Mouse (Mus musculus): Measurements from ENCODE around the gene Artn. TPM values are rescaled to one million over a fixed set of nuclear protein-coding genes. Genes with fewer than 3 reads are reported as not detected.
A peak's percentile ranks its signal among the peaks of the same experiment; 100 is the strongest.

Gene Artn
- polyA plus RNA-seq (2016; fragmentation: Nextera tagmentation; extraction: Ambion mirVana): 0.51 and 0.81 TPM in 2 replicates

GRCm38 (mm10) chr4:117929391-117929881 is at the start of gene Artn:
Gene Artn (minus strand): TSS chr4:117929763.
- Histone ChIP-seq H3K9me3 (replicated peaks) (no peaks in the 10 kb centered on the region), H3K36me3 (peaks cover 5% of the 10 kb centered on the region), H3K4me1 (peaks cover 34% of the 10 kb centered on the region), H3K27ac (replicated peaks) (peak within 1 kb of the TSS; percentile 46; the same call in 1 of the 2 replicates), H3K27me3 (ENCODE audit: low read depth, poor library complexity, severe bottlenecking) (peaks cover 71% of the 10 kb centered on the region), H3K4me3 (peak within 1 kb of the TSS; percentile 54)
- 1% methylated on average over 33 of the region's 33 CpGs for WGBS
- peak; percentile 62 for DNase-seq (ENCODE audit: low spot score)

- WGBS: 98% methylated on average over 4 of the region's 4 CpGs
- H3K9me3 ChIP-seq (replicated peaks): no peaks in the 10 kb centered on the region
- DNase-seq (ENCODE audit: low spot score): no peak
Measured at GRCm38 (mm10) chr4:117979181-117979580, 49.6 kb upstream of the Artn start.

GRCm38 (mm10) chr4:117978282-117978681 is 48.7 kb upstream of the Artn start:
- no peak for DNase-seq (ENCODE audit: low spot score)
- no peaks in the 10 kb centered on the region for H3K9me3 ChIP-seq (replicated peaks)
- WGBS: 95% methylated on average over 9 of the region's 9 CpGs
- peaks cover 3% of the 10 kb centered on the region; the same call in 1 of the 2 replicates for H3K4me1 ChIP-seq
- no peaks in the 10 kb centered on the region for H3K36me3 ChIP-seq
- no peak overlapping the region for H3K27ac ChIP-seq (replicated peaks)
- H3K4me3 ChIP-seq: no peak overlapping the region
- H3K27me3 ChIP-seq (ENCODE audit: low read depth, poor library complexity, severe bottlenecking): no peaks in the 10 kb centered on the region

More at GRCm38 (mm10) chr4:117979181-117979580, 49.6 kb upstream of the Artn start:
- Histone ChIP-seq H3K27me3 (ENCODE audit: low read depth, poor library complexity, severe bottlenecking) (no peaks in the 10 kb centered on the region), H3K27ac (replicated peaks) (no peak overlapping the region), H3K36me3 (no peaks in the 10 kb centered on the region), H3K4me1 (peaks cover 3% of the 10 kb centered on the region; the same call in 1 of the 2 replicates), H3K4me3 (no peak overlapping the region)

- Histone ChIP-seq H3K27ac (replicated peaks) (no peak overlapping the region), H3K9me3 (replicated peaks) (no peaks in the 10 kb centered on the region), H3K36me3 (no peaks in the 10 kb centered on the region), H3K27me3 (ENCODE audit: low read depth, poor library complexity, severe bottlenecking) (no peaks in the 10 kb centered on the region), H3K4me3 (no peak overlapping the region), H3K4me1 (peaks cover 5% of the 10 kb centered on the region; the same call in 1 of the 2 replicates)
- 85% methylated on average over 11 of the region's 11 CpGs for WGBS
- no peak for DNase-seq (ENCODE audit: low spot score)
Measured at GRCm38 (mm10) chr4:117977841-117978240, 48.3 kb upstream of the Artn start.

GRCm38 (mm10) chr4:117977371-117977770 is 47.8 kb upstream of the Artn start:
- Histone ChIP-seq H3K27me3 (ENCODE audit: low read depth, poor library complexity, severe bottlenecking) (no peaks in the 10 kb centered on the region), H3K9me3 (replicated peaks) (no peaks in the 10 kb centered on the region), H3K4me1 (0 out of 2 replicates have a peak, but pooled peaks cover 2% of the 10 kb centered on the region), H3K36me3 (no peaks in the 10 kb centered on the region), H3K27ac (replicated peaks) (no peak overlapping the region), H3K4me3 (no peak overlapping the region)
- no peak for DNase-seq (ENCODE audit: low spot score)
- 83% methylated on average over 9 of the region's 9 CpGs for WGBS

GRCm38 (mm10) chr4:117975820-117976219 is 46.3 kb upstream of the Artn start:
- no peak for DNase-seq (ENCODE audit: low spot score)
- no peaks in the 10 kb centered on the region for H3K27me3 ChIP-seq (ENCODE audit: low read depth, poor library complexity, severe bottlenecking)
- H3K9me3 ChIP-seq (replicated peaks): no peaks in the 10 kb centered on the region
- 90% methylated on average over 1 of the region's 1 CpGs for WGBS
- H3K36me3 ChIP-seq: no peaks in the 10 kb centered on the region
- H3K4me3 ChIP-seq: no peak overlapping the region
- H3K27ac ChIP-seq (replicated peaks): no peak overlapping the region
- H3K4me1 ChIP-seq: 0 out of 2 replicates have a peak, but pooled peaks cover 2% of the 10 kb centered on the region

GRCm38 (mm10) chr4:117974719-117975118 is 45.2 kb upstream of the Artn start:
- Histone ChIP-seq H3K27me3 (ENCODE audit: low read depth, poor library complexity, severe bottlenecking) (no peaks in the 10 kb centered on the region), H3K4me1 (0 out of 2 replicates have a peak, but pooled peaks cover 2% of the 10 kb centered on the region), H3K27ac (replicated peaks) (no peak overlapping the region), H3K4me3 (no peak overlapping the region), H3K9me3 (replicated peaks) (no peaks in the 10 kb centered on the region), H3K36me3 (no peaks in the 10 kb centered on the region)
- no peak for DNase-seq (ENCODE audit: low spot score)
- WGBS: 75% methylated on average over 5 of the region's 5 CpGs

GRCm38 (mm10) chr4:117972999-117973398 is 43.4 kb upstream of the Artn start:
- Histone ChIP-seq H3K9me3 (replicated peaks) (no peaks in the 10 kb centered on the region), H3K4me1 (0 out of 2 replicates have a peak, but pooled peaks cover 2% of the 10 kb centered on the region), H3K4me3 (no peak overlapping the region), H3K36me3 (no peaks in the 10 kb centered on the region), H3K27ac (replicated peaks) (no peak overlapping the region), H3K27me3 (ENCODE audit: low read depth, poor library complexity, severe bottlenecking) (no peaks in the 10 kb centered on the region)
- DNase-seq (ENCODE audit: low spot score): no peak
- 66% methylated on average over 10 of the region's 10 CpGs for WGBS

GRCm38 (mm10) chr4:117964346-117965025 is 34.9 kb upstream of the Artn start:
- Histone ChIP-seq H3K36me3 (peaks cover 24% of the 10 kb centered on the region), H3K27ac (replicated peaks) (no peak overlapping the region), H3K9me3 (replicated peaks) (no peaks in the 10 kb centered on the region), H3K4me3 (no peak overlapping the region), H3K27me3 (ENCODE audit: low read depth, poor library complexity, severe bottlenecking) (no peaks in the 10 kb centered on the region), H3K4me1 (no peaks in the 10 kb centered on the region)
- no peak for DNase-seq (ENCODE audit: low spot score)
- 89% methylated on average over 14 of the region's 14 CpGs for WGBS

GRCm38 (mm10) chr4:117957492-117957891 is 27.9 kb upstream of the Artn start:
- H3K27ac ChIP-seq (replicated peaks): no peak overlapping the region; the same call in 1 of the 2 replicates
- H3K9me3 ChIP-seq (replicated peaks): 0 out of 2 replicates have a peak, but pooled peaks cover under 1% of the 10 kb centered on the region
- H3K36me3 ChIP-seq: peaks cover 65% of the 10 kb centered on the region

GRCm38 (mm10) chr4:117947493-117947892 is 17.9 kb upstream of the Artn start:
- Histone ChIP-seq H3K4me3 (no peak overlapping the region), H3K9me3 (replicated peaks) (peaks cover 4% of the 10 kb centered on the region; the same call in 1 of the 2 replicates), H3K4me1 (peaks cover 14% of the 10 kb centered on the region), H3K27ac (replicated peaks) (no peak overlapping the region), H3K27me3 (ENCODE audit: low read depth, poor library complexity, severe bottlenecking) (no peaks in the 10 kb centered on the region), H3K36me3 (peaks cover 21% of the 10 kb centered on the region)
- WGBS: 95% methylated on average over 7 of the region's 7 CpGs
- DNase-seq (ENCODE audit: low spot score): no peak

More at GRCm38 (mm10) chr4:117957492-117957891, 27.9 kb upstream of the Artn start:
- H3K4me3 ChIP-seq: no peak overlapping the region
- no peak for DNase-seq (ENCODE audit: low spot score)
- H3K4me1 ChIP-seq: peaks cover 7% of the 10 kb centered on the region; the same call in 1 of the 2 replicates
- 77% methylated on average over 4 of the region's 4 CpGs for WGBS
- H3K27me3 ChIP-seq (ENCODE audit: low read depth, poor library complexity, severe bottlenecking): no peaks in the 10 kb centered on the region

- Histone ChIP-seq H3K4me3 (no peak overlapping the region), H3K4me1 (peaks cover 14% of the 10 kb centered on the region), H3K9me3 (replicated peaks) (no peaks in the 10 kb centered on the region), H3K27me3 (ENCODE audit: low read depth, poor library complexity, severe bottlenecking) (no peaks in the 10 kb centered on the region), H3K36me3 (peaks cover 13% of the 10 kb centered on the region), H3K27ac (replicated peaks) (no peak overlapping the region)
- DNase-seq (ENCODE audit: low spot score): no peak
- WGBS: 88% methylated on average over 11 of the region's 11 CpGs
Measured at GRCm38 (mm10) chr4:117946639-117947305, 17.2 kb upstream of the Artn start.
